Mouse (Mus musculus): ENCODE measurements at regions not wholly inside any gene's neighbourhood (a gene's known extent, or its start where the extent isn't known, plus 50 kb on each side); places are given as distances from the start of the nearest gene placed in this dataset.
A peak's percentile ranks its signal among the peaks of the same experiment; 100 is the strongest.

GRCm38 (mm10) chr13:38281712-38282111, 63.2 kb upstream of the Bmp6 start:
- no peak for DNase-seq (ENCODE audit: extremely low read depth, low read depth)

GRCm38 (mm10) chr13:38287960-38288359, 56.9 kb upstream of the Bmp6 start:
- peak; percentile 11 for DNase-seq (ENCODE audit: extremely low read depth, low read depth)

- DNase-seq (ENCODE audit: extremely low read depth, low read depth): no peak
These were observed 56.1 kb upstream of the Bmp6 start for GRCm38 (mm10) chr13:38288572-38289440.

GRCm38 (mm10) chr13:38290287-38290941, 54.5 kb upstream of the Bmp6 start:
- DNase-seq (ENCODE audit: extremely low read depth, low read depth): no peak

- no peak for DNase-seq (ENCODE audit: extremely low read depth, low read depth)
These were observed 53.4 kb upstream of the Bmp6 start for GRCm38 (mm10) chr13:38291487-38291886.

Measured in MEL-GATA-1-ER (cell line).